Mouse (Mus musculus) midbrain, embryonic 11.5 days (tissue): Measurements from ENCODE around the gene Dnah2. TPM values are rescaled to one million over a fixed set of nuclear protein-coding genes. Genes with fewer than 3 reads are reported as not detected.

ENCODE experiments used
- ATAC-seq: fragments of 200-750 bp; cut with Nextera tagmentation; 2 replicates; pipeline ENCODE4 v1.8.0; 2017; ENCODE audit warnings: moderate TSS enrichment, moderate library complexity; ENCODE audit not compliant: low FRiP score
- DNase-seq: peaks from one replicate; pipeline ENCODE4 v3.0.0; 2015; ENCODE audit warnings: low spot score; ENCODE audit errors: missing footprints
- H3K27ac ChIP-seq: fragments of 300-500 bp; sonication (generic); 2 replicates; pipeline ENCODE4 v1.5.1; 2014; ENCODE audit warnings: low read depth, low read length
- H3K27me3 ChIP-seq: fragments of 300-500 bp; sonication (generic); 2 replicates; pipeline ENCODE4 v1.6.1; 2014; ENCODE audit warnings: mild to moderate bottlenecking, low read length, moderate library complexity, mixed read lengths; ENCODE audit not compliant: control insufficient read depth, insufficient read depth
- H3K36me3 ChIP-seq: fragments of 300-500 bp; sonication (generic); 2 replicates; pipeline ENCODE4 v1.6.1; 2014; ENCODE audit warnings: mild to moderate bottlenecking, low read length, moderate library complexity, mixed read lengths; ENCODE audit not compliant: control insufficient read depth, insufficient read depth
- H3K4me1 ChIP-seq: fragments of 300-500 bp; sonication (generic); 2 replicates; pipeline ENCODE4 v1.6.1; 2014; ENCODE audit warnings: low read length; ENCODE audit not compliant: control insufficient read depth, insufficient read depth
- H3K4me2 ChIP-seq: fragments of 300-500 bp; sonication (generic); 2 replicates; pipeline ENCODE4 v1.6.1; 2014; ENCODE audit warnings: mild to moderate bottlenecking, moderate library complexity
- H3K4me3 ChIP-seq: fragments of 300-500 bp; sonication (generic); 2 replicates; pipeline ENCODE4 v1.5.1; 2014; ENCODE audit warnings: low read depth, low read length
- H3K9ac ChIP-seq: fragments of 300-500 bp; sonication (generic); 2 replicates; pipeline ENCODE4 v1.6.1; 2014; ENCODE audit warnings: low read length
- H3K9me3 ChIP-seq: fragments of 300-500 bp; sonication (generic); 2 replicates; pipeline ENCODE4 v1.6.1; 2016; ENCODE audit warnings: low read length; ENCODE audit not compliant: control insufficient read depth
- WGBS: fragments of 180-500 bp; shearing (Covaris S2); extraction: QIAGEN DNeasy Blood & Tissue Kit; methylation state at CpG from one replicate; pipeline ENCODE4 v1.1.7; 2014; 5-methylcytosine and 5-hydroxymethylcytosine counted together
- polyA plus RNA-seq: library from polyadenylated mRNA; unstranded; fragments of >200 nt; fragmentation: Nextera tagmentation; extraction: Ambion mirVana; gene quantifications from 2 replicates; pipeline ENCODE4 v1.2.1, GENCODE M21; 2014

Dnah2 gene
- polyA plus RNA-seq, result 1.00 and 1.9 TPM in 2 replicates

- Histone ChIP-seq H3K9me3 (no peaks in the 10 kb centered on the region), H3K4me3 (no peak within 1 kb of the TSS), H3K4me2 (peak within 1 kb of the TSS; percentile 9; the same call in 1 of the 2 replicates), H3K9ac (0 out of 2 replicates have a peak within 1 kb of the TSS, but pooled peaks have one; percentile 24), H3K27me3 (no peaks in the 10 kb centered on the region), H3K4me1 (peaks cover 62% of the 10 kb centered on the region), H3K36me3 (no peaks in the 10 kb centered on the region), H3K27ac (peak within 1 kb of the TSS; percentile 25; the same call in 1 of the 2 replicates)
- DNase-seq, result no peak
- ATAC-seq, result no peak
- 43% methylated on average over 12 of the region's 12 CpGs for WGBS
These were observed at the start of gene Dnah2 for GRCm38 (mm10) chr11:69549060-69549656. Gene Dnah2, minus strand, starts transcription at chr11:69549110.

DNA sequence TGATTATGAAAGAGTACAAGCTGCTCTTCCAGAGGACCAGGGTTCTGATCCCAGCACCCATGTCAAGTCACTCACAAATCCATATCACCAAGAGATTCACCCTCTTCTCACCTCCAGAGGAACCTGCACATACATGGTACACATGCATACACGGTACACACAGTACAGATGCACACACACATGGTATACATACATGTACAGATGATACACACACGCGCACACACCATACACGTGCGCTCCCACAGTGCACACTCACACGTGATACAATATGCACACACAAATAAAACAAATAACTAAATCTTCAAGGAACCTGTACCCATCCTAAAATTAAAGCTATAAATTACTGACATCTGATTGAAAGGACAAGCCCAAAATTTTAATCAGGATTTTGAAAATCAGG, 45.9 kb upstream of the Dnah2 start:
- Histone ChIP-seq H3K4me2 (no peak overlapping the region), H3K27ac (no peak overlapping the region), H3K27me3 (no peaks in the 10 kb centered on the region), H3K4me3 (no peak overlapping the region), H3K9ac (no peak overlapping the region), H3K36me3 (peaks cover 4% of the 10 kb centered on the region; the same call in 1 of the 2 replicates), H3K4me1 (peaks cover 7% of the 10 kb centered on the region), H3K9me3 (no peaks in the 10 kb centered on the region)
- ATAC-seq, result no peak
- WGBS, result 98% methylated on average over 6 of the region's 6 CpGs
- DNase-seq, result no peak

DNA sequence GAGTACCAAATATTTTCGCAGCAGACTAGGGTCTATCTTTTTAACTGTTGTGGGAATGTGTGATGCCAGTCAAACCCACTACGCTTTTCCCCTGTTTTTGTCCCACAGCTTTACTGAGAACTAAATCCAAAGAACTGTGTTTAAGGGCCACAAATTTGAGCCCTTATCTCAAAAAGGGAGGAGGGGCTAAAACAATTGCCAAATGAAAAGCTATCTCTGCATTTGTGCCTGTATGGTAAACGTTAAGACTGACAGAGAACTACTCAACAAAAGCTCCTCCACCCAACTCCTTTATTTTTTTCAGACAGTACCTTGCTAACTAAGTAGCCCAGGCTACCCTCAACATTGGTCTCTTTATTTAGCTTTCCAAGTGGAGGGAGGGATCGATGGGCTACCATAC, 43.9 kb upstream of the Dnah2 start:
- WGBS, result 92% methylated on average over 4 of the region's 4 CpGs
- H3K36me3 ChIP-seq, result peaks cover 14% of the 10 kb centered on the region
- ATAC-seq (no peak), DNase-seq (no peak)
- H3K4me3 ChIP-seq, result no peak overlapping the region
- no peak overlapping the region for H3K9ac ChIP-seq
- no peaks in the 10 kb centered on the region for H3K4me1 ChIP-seq
- no peaks in the 10 kb centered on the region for H3K27me3 ChIP-seq
- H3K4me2 ChIP-seq, result no peak overlapping the region
- no peak overlapping the region for H3K27ac ChIP-seq
- H3K9me3 ChIP-seq, result no peaks in the 10 kb centered on the region

GRCm38 (mm10) chr11:69591899-69592637, 43.2 kb upstream of the Dnah2 start:
- H3K4me3 ChIP-seq, result no peak overlapping the region
- H3K9me3 ChIP-seq, result no peaks in the 10 kb centered on the region
- no peak overlapping the region for H3K9ac ChIP-seq
- no peak for DNase-seq
- 78% methylated on average over 7 of the region's 7 CpGs for WGBS
- H3K27me3 ChIP-seq, result no peaks in the 10 kb centered on the region
- H3K36me3 ChIP-seq, result peaks cover 14% of the 10 kb centered on the region
- no peak overlapping the region for H3K27ac ChIP-seq
- H3K4me1 ChIP-seq, result no peaks in the 10 kb centered on the region
- H3K4me2 ChIP-seq, result no peak overlapping the region
- ATAC-seq, result no peak

- peaks cover 14% of the 10 kb centered on the region for H3K36me3 ChIP-seq
These were observed 42.5 kb upstream of the Dnah2 start for GRCm38 (mm10) chr11:69591424-69591823.

DNA sequence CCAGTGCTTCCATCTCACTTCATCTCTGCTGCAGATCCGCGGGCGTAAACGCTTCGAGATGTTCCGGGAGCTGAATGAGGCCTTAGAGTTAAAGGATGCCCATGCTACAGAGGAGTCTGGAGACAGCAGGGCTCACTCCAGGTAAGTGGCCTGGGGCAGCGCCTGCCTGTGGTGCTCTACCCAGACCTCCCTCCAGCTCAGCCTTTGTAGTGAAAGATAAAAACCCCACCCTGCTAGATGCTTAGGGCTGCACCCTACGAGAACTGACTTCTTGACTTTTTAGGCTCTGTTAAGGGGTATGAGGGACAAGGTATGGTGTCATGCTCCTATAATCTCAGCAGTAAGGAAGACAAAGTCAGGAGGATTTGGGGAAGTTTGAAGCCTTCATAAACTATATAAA, 41.7 kb upstream of the Dnah2 start:
- H3K4me1 ChIP-seq, result no peaks in the 10 kb centered on the region

More at GRCm38 (mm10) chr11:69591424-69591823, 42.5 kb upstream of the Dnah2 start:
- no peak overlapping the region for H3K27ac ChIP-seq
- H3K4me1 ChIP-seq, result no peaks in the 10 kb centered on the region
- 81% methylated on average over 3 of the region's 3 CpGs for WGBS
- no peak overlapping the region for H3K4me3 ChIP-seq
- H3K9ac ChIP-seq, result no peak overlapping the region
- no peaks in the 10 kb centered on the region for H3K27me3 ChIP-seq
- ATAC-seq (no peak), DNase-seq (no peak)
- no peak overlapping the region for H3K4me2 ChIP-seq
- no peaks in the 10 kb centered on the region for H3K9me3 ChIP-seq

GRCm38 (mm10) chr11:69589207-69589834, 40.4 kb upstream of the Dnah2 start:
- Histone ChIP-seq H3K27ac (no peak overlapping the region), H3K4me3 (no peak overlapping the region), H3K4me1 (no peaks in the 10 kb centered on the region), H3K27me3 (no peaks in the 10 kb centered on the region), H3K4me2 (no peak overlapping the region), H3K36me3 (peaks cover 14% of the 10 kb centered on the region), H3K9me3 (no peaks in the 10 kb centered on the region), H3K9ac (no peak overlapping the region)
- no peak for DNase-seq
- no peak for ATAC-seq
- 93% methylated on average over 22 of the region's 22 CpGs for WGBS

More for the DNA sequence above, 41.7 kb upstream of the Dnah2 start:
- H3K4me3 ChIP-seq, result no peak overlapping the region
- no peak overlapping the region for H3K9ac ChIP-seq
- peaks cover 14% of the 10 kb centered on the region for H3K36me3 ChIP-seq
- no peak overlapping the region for H3K4me2 ChIP-seq
- DNase-seq, result no peak
- H3K9me3 ChIP-seq, result no peaks in the 10 kb centered on the region
- no peak for ATAC-seq
- H3K27me3 ChIP-seq, result no peaks in the 10 kb centered on the region
- 96% methylated on average over 8 of the region's 8 CpGs for WGBS
- no peak overlapping the region for H3K27ac ChIP-seq

GRCm38 (mm10) chr11:69585718-69586325, 36.9 kb upstream of the Dnah2 start:
- no peak for DNase-seq
- Histone ChIP-seq H3K36me3 (peaks cover 10% of the 10 kb centered on the region), H3K9me3 (no peaks in the 10 kb centered on the region), H3K9ac (no peak overlapping the region), H3K4me1 (peaks cover 11% of the 10 kb centered on the region; the same call in 1 of the 2 replicates), H3K4me3 (no peak overlapping the region), H3K27me3 (no peaks in the 10 kb centered on the region), H3K4me2 (no peak overlapping the region), H3K27ac (no peak overlapping the region)
- WGBS, result 80% methylated on average over 7 of the region's 7 CpGs
- no peak for ATAC-seq
